Mouse (Mus musculus): ENCODE measurements around the gene Diaph3. TPM values are rescaled to one million over a fixed set of nuclear protein-coding genes. Genes with fewer than 3 reads are reported as not detected.
"Not testable (repeated sequence)": the region's sequence is repeated elsewhere in the genome, so short reads cannot be mapped to it uniquely, and the experiment has no call there.

Gene Diaph3
- total and polyA plus RNA-seq, 3 experiments = 0.21 to 4.6 (median 0.70) TPM

GRCm38 (mm10) chr14:86736646-86737045, 404.4 kb downstream of the Diaph3 start:
- no peak for DNase-seq
- Histone ChIP-seq H3K79me2 (replicated peaks; ENCODE audit: control insufficient read depth, insufficient read depth, low read length) (no peaks in the 10 kb centered on the region), H3K27ac (no peak overlapping the region), H3K27me3 (ENCODE audit: control insufficient read depth, insufficient read depth, low read length) (no peaks in the 10 kb centered on the region), H3K4me1 (ENCODE audit: control insufficient read depth, insufficient read depth, low read length) (no peaks in the 10 kb centered on the region), H3K9ac (ENCODE audit: low read depth, low read length) (no peak overlapping the region), H3K4me3 (no peak overlapping the region), H3K36me3 (ENCODE audit: control insufficient read depth, insufficient read depth, low read length) (no peaks in the 10 kb centered on the region)
- intact Hi-C loops (cut with DNase I) = no loop called here
- 85% methylated on average over 1 of the region's 1 CpGs for WGBS
- TF ChIP-seq CTCF (IDR thresholded peaks at IDR 0.05) = no peak
- no peak for TF ChIP-seq EP300 (IDR thresholded peaks at IDR 0.05; ENCODE audit: insufficient read depth, low read depth, low read length)

- TF ChIP-seq CTCF (IDR thresholded peaks at IDR 0.05) (no peak), POLR2A (IDR thresholded peaks at IDR 0.05; ENCODE audit: insufficient read depth, low read depth, low read length) (no peak), EP300 (IDR thresholded peaks at IDR 0.05; ENCODE audit: insufficient read depth, low read depth, low read length) (no peak)
- DNase-seq = no peak
- Histone ChIP-seq H3K9ac (ENCODE audit: low read depth, low read length) (no peak overlapping the region), H3K27ac (no peak overlapping the region), H3K36me3 (ENCODE audit: control insufficient read depth, insufficient read depth, low read length) (no peaks in the 10 kb centered on the region), H3K27me3 (ENCODE audit: control insufficient read depth, insufficient read depth, low read length) (no peaks in the 10 kb centered on the region), H3K4me3 (no peak overlapping the region), H3K79me2 (replicated peaks; ENCODE audit: control insufficient read depth, insufficient read depth, low read length) (no peaks in the 10 kb centered on the region), H3K4me1 (ENCODE audit: control insufficient read depth, insufficient read depth, low read length) (no peaks in the 10 kb centered on the region)
- WGBS = 49% methylated on average over 1 of the region's 1 CpGs
- intact Hi-C loops (cut with DNase I) = no loop called here
These were observed 409.7 kb downstream of the Diaph3 start for GRCm38 (mm10) chr14:86731300-86731699.

GRCm38 (mm10) chr14:86729617-86730098, 411.4 kb downstream of the Diaph3 start:
- intact Hi-C loops (cut with DNase I) = no loop called here
- H3K36me3 ChIP-seq (ENCODE audit: control insufficient read depth, insufficient read depth, low read length) = no peaks in the 10 kb centered on the region
- H3K27me3 ChIP-seq (ENCODE audit: control insufficient read depth, insufficient read depth, low read length) = no peaks in the 10 kb centered on the region
- no peaks in the 10 kb centered on the region for H3K79me2 ChIP-seq (replicated peaks; ENCODE audit: control insufficient read depth, insufficient read depth, low read length)
- H3K27ac ChIP-seq = no peak overlapping the region
- H3K9ac ChIP-seq (ENCODE audit: low read depth, low read length) = no peak overlapping the region
- no peaks in the 10 kb centered on the region for H3K4me1 ChIP-seq (ENCODE audit: control insufficient read depth, insufficient read depth, low read length)
- WGBS = 85% methylated on average over 4 of the region's 4 CpGs
- TF ChIP-seq POLR2A (IDR thresholded peaks at IDR 0.05; ENCODE audit: insufficient read depth, low read depth, low read length) (no peak), CTCF (IDR thresholded peaks at IDR 0.05) (no peak), EP300 (IDR thresholded peaks at IDR 0.05; ENCODE audit: insufficient read depth, low read depth, low read length) (no peak)
- no peak overlapping the region for H3K4me3 ChIP-seq
- no peak for DNase-seq

- WGBS = 90% methylated on average over 5 of the region's 5 CpGs
- Histone ChIP-seq H3K36me3 (ENCODE audit: control insufficient read depth, insufficient read depth, low read length) (no peaks in the 10 kb centered on the region), H3K27me3 (ENCODE audit: control insufficient read depth, insufficient read depth, low read length) (no peaks in the 10 kb centered on the region), H3K4me3 (no peak overlapping the region), H3K4me1 (ENCODE audit: control insufficient read depth, insufficient read depth, low read length) (no peaks in the 10 kb centered on the region), H3K9ac (ENCODE audit: low read depth, low read length) (no peak overlapping the region), H3K27ac (no peak overlapping the region), H3K79me2 (replicated peaks; ENCODE audit: control insufficient read depth, insufficient read depth, low read length) (no peaks in the 10 kb centered on the region)
- intact Hi-C loops (cut with DNase I) = no loop called here
- TF ChIP-seq CTCF (IDR thresholded peaks at IDR 0.05) = no peak
- no peak for TF ChIP-seq POLR2A (IDR thresholded peaks at IDR 0.05; ENCODE audit: insufficient read depth, low read depth, low read length)
- TF ChIP-seq EP300 (IDR thresholded peaks at IDR 0.05; ENCODE audit: insufficient read depth, low read depth, low read length) = no peak
- DNase-seq = no peak
These were observed 413.4 kb downstream of the Diaph3 start for GRCm38 (mm10) chr14:86727538-86728045.

- TF ChIP-seq EP300 (IDR thresholded peaks at IDR 0.05; ENCODE audit: insufficient read depth, low read depth, low read length) (no peak), POLR2A (IDR thresholded peaks at IDR 0.05; ENCODE audit: insufficient read depth, low read depth, low read length) (no peak), CTCF (IDR thresholded peaks at IDR 0.05) (no peak)
- H3K79me2 ChIP-seq (replicated peaks; ENCODE audit: control insufficient read depth, insufficient read depth, low read length) = no peaks in the 10 kb centered on the region
- H3K27me3 ChIP-seq (ENCODE audit: control insufficient read depth, insufficient read depth, low read length) = no peaks in the 10 kb centered on the region
- no peaks in the 10 kb centered on the region for H3K36me3 ChIP-seq (ENCODE audit: control insufficient read depth, insufficient read depth, low read length)
- no peak overlapping the region for H3K4me3 ChIP-seq
- H3K27ac ChIP-seq = no peak overlapping the region
- H3K9ac ChIP-seq (ENCODE audit: low read depth, low read length) = no peak overlapping the region
- 96% methylated on average over 6 of the region's 6 CpGs for WGBS
- DNase-seq = no peak
- H3K4me1 ChIP-seq (ENCODE audit: control insufficient read depth, insufficient read depth, low read length) = no peaks in the 10 kb centered on the region
- intact Hi-C loops (cut with DNase I) = no loop called here
These were observed 419.3 kb downstream of the Diaph3 start for GRCm38 (mm10) chr14:86721768-86722167.

GRCm38 (mm10) chr14:86721082-86721481, 420.0 kb downstream of the Diaph3 start:
- WGBS = 83% methylated on average over 3 of the region's 3 CpGs
- Histone ChIP-seq H3K27me3 (ENCODE audit: control insufficient read depth, insufficient read depth, low read length) (no peaks in the 10 kb centered on the region), H3K27ac (no peak overlapping the region), H3K4me1 (ENCODE audit: control insufficient read depth, insufficient read depth, low read length) (no peaks in the 10 kb centered on the region), H3K4me3 (no peak overlapping the region), H3K9ac (ENCODE audit: low read depth, low read length) (no peak overlapping the region), H3K79me2 (replicated peaks; ENCODE audit: control insufficient read depth, insufficient read depth, low read length) (no peaks in the 10 kb centered on the region), H3K36me3 (ENCODE audit: control insufficient read depth, insufficient read depth, low read length) (no peaks in the 10 kb centered on the region)
- TF ChIP-seq CTCF (IDR thresholded peaks at IDR 0.05) = no peak
- no peak for TF ChIP-seq EP300 (IDR thresholded peaks at IDR 0.05; ENCODE audit: insufficient read depth, low read depth, low read length)
- TF ChIP-seq POLR2A (IDR thresholded peaks at IDR 0.05; ENCODE audit: insufficient read depth, low read depth, low read length) = no peak
- DNase-seq = no peak
- intact Hi-C loops (cut with DNase I) = no loop called here

DNA sequence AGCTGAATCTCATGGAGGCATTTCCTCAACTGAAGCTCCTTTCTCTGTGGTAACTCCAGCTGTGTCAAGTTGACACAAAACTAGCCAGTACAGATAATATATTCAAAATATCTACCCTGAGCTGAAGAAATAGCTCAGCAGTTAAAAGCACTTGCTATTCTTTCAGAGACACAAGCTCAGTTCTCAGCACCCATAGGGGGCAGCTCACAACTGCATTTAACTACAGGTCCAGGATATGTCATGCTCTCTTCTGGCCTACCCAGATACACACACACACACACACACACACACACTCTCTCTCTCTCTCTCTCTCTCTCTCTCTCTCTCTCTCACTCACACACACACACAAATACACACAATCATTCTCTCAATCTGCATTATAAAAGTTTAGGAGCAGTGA, 420.6 kb downstream of the Diaph3 start:
- H3K27ac ChIP-seq; intact Hi-C loops (cut with DNase I); H3K27me3 ChIP-seq (ENCODE audit: control insufficient read depth, insufficient read depth, low read length); H3K4me3 ChIP-seq; DNase-seq; H3K79me2 ChIP-seq (replicated peaks; ENCODE audit: control insufficient read depth, insufficient read depth, low read length); H3K4me1 ChIP-seq (ENCODE audit: control insufficient read depth, insufficient read depth, low read length); H3K9ac ChIP-seq (ENCODE audit: low read depth, low read length); H3K36me3 ChIP-seq (ENCODE audit: control insufficient read depth, insufficient read depth, low read length): not testable (repeated sequence)
